Comparison of ENCODE assay signal across 25 mouse cellular contexts in genomic region chr1:161794447-161795211, GRCm38 (mm10). TPM values are rescaled to one million over a fixed set of nuclear protein-coding genes. Genes with fewer than 3 reads are reported as not detected.
DNase-seq lines count a peak whose midpoint lies in the region; ATAC-seq lines count a peak whose summit lies in the region.
"Had no signal": no experiment of that assay in that cellular context is flagged by ENCODE, and none has a peak within 500 bp of the region (broad histone marks: within the 10 kb centered on the region; RNA-seq: fewer than 3 reads in every experiment).

No protein-coding gene starts in this region.

- peak; percentile 69 for ATAC-seq in granulocyte monocyte progenitor cell, adult 5-6 weeks (replicated peaks; ENCODE audit: poor library complexity, severe bottlenecking)
- peak; percentile 54 for ATAC-seq in megakaryocyte progenitor cell, adult 5-6 weeks (replicated peaks; ENCODE audit: poor library complexity)
- no peak for ATAC-seq in intestine, embryonic 15.5 days

- H3K4me2 ChIP-seq in intestine, embryonic 15.5 days (replicated peaks): no peak overlapping the region
- H3K4me2 ChIP-seq: forebrain, embryonic 12.5 days; neural tube, embryonic 13.5 days had no signal

- no peaks in the 10 kb centered on the region for H3K27me3 ChIP-seq in intestine, embryonic 15.5 days (replicated peaks)
- H3K27me3 ChIP-seq: forebrain, embryonic 12.5 days; neural tube, embryonic 13.5 days had no signal

- H3K27ac ChIP-seq in intestine, embryonic 15.5 days: no peak overlapping the region
- H3K27ac ChIP-seq: forebrain, embryonic 12.5 days; hindbrain, embryonic 10.5 days; midbrain, embryonic 10.5 days; neural tube, embryonic 13.5 days had no signal

- H3K4me3 ChIP-seq in intestine, embryonic 15.5 days (replicated peaks): no peak overlapping the region
- H3K4me3 ChIP-seq: forebrain, embryonic 12.5 days; hindbrain, embryonic 10.5 days; midbrain, embryonic 10.5 days; neural tube, embryonic 13.5 days had no signal

- no peaks in the 10 kb centered on the region for H3K9me3 ChIP-seq in intestine, embryonic 15.5 days
- H3K9me3 ChIP-seq: forebrain, embryonic 12.5 days; hindbrain, embryonic 10.5 days; midbrain, embryonic 10.5 days; neural tube, embryonic 13.5 days had no signal

- H3K36me3 ChIP-seq in intestine, embryonic 15.5 days: no peaks in the 10 kb centered on the region
- H3K36me3 ChIP-seq: forebrain, embryonic 12.5 days; hindbrain, embryonic 10.5 days; midbrain, embryonic 10.5 days; neural tube, embryonic 13.5 days had no signal

- 79% methylated on average over 10 of the region's 10 CpGs for WGBS in intestine, embryonic 15.5 days

- H3K9ac ChIP-seq in intestine, embryonic 15.5 days: no peak overlapping the region
- H3K9ac ChIP-seq: forebrain, embryonic 12.5 days; neural tube, embryonic 13.5 days had no signal

- DNase-seq in 416B (ENCODE audit: low read depth): peak; percentile 96
- DNase-seq in CD4-positive, CD25-positive, alpha-beta regulatory T cell, adult 2 months (ENCODE audit: low read depth, low spot score): peak; percentile 48
- DNase-seq in gastrocnemius, adult 18-20 months (ENCODE audit: low spot score): no peak
- no peak for DNase-seq in gastrocnemius, postnatal 4 days (ENCODE audit: low spot score in 2 of 2)
- no peak for DNase-seq in spleen, adult 12 weeks (ENCODE audit: low spot score)
- DNase-seq: adrenal gland, postnatal 36 days; cerebellum, adult 8-10 months; gastrocnemius, postnatal 10 days; lung, adult 18-20 months; lung, postnatal 14 days; right cerebral cortex, postnatal 14 days; thymus, postnatal 4 days had no signal

- no peaks in the 10 kb centered on the region for H3K4me1 ChIP-seq in intestine, embryonic 15.5 days (replicated peaks)
- H3K4me1 ChIP-seq: forebrain, embryonic 12.5 days; hindbrain, embryonic 10.5 days; midbrain, embryonic 10.5 days; neural tube, embryonic 13.5 days had no signal

RNA-seq across cellular contexts. Expression of gene Fasl, which starts 6.3 kb away (rescaled TPM):
- total RNA-seq in granulocyte monocyte progenitor cell, adult 5-6 weeks (2014; fragmentation: Nextera tagmentation): not detected in 2 replicates
- not detected in 2 replicates for total RNA-seq in granulocyte monocyte progenitor cell, adult 5-6 weeks (2017)
- total RNA-seq in megakaryocyte progenitor cell, adult 5-6 weeks (2015): not detected in 2 replicates
- total RNA-seq in megakaryocyte progenitor cell, adult 5-6 weeks (2017): 0.25 TPM in 1 of 2 replicates, not detected in the other
- not detected in 2 replicates for polyA plus RNA-seq in intestine, embryonic 15.5 days (2015; fragmentation: Nextera tagmentation; extraction: Ambion mirVana)
- total RNA-seq in gastrocnemius, adult 18-20 months (2021): not detected
- not detected for total RNA-seq in gastrocnemius, postnatal 4 days (2021)
- total RNA-seq: gastrocnemius, postnatal 10 days; heart, adult 8-10 months; MEL had no signal
- polyA plus RNA-seq: embryonic facial prominence, embryonic 11.5 days; forebrain, embryonic 12.5 days; hindbrain, embryonic 10.5 days; intestine, embryonic 14.5 days; kidney, embryonic 16.5 days; limb, embryonic 11.5 days; midbrain, embryonic 10.5 days had no signal

Comparison
In these comparisons a context has a peak if more than half of its experiments do, and no peak if none do; other contexts are left out.
1. DNase-seq: peak in 416B (single experiment) and CD4-positive, CD25-positive, alpha-beta regulatory T cell, adult 2 months (single experiment); none in gastrocnemius, adult 18-20 months (single experiment), gastrocnemius, postnatal 4 days (0 of 2) and spleen, adult 12 weeks (single experiment).